24 mouse cellular contexts compared by ENCODE assay signal in the genomic region with DNA sequence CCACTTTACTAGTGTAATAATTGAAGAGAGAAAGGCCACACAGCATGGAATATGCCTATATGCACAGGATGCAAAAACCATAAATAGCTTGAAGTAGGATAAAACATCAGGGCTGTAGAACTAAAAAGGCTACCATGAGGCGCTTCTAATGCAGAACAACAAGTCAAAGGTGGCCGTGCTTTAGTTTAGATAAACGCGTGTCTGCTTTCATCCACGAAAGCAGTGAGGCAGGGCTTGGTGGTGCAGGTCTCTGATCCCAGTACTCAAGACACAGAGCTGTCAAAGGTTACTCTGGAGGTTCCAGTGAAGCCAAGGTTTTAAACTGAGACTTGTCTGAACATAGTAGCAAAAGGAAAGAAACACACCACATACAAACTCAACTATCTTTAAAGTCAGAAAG. TPM values are rescaled to one million over a fixed set of nuclear protein-coding genes. Genes with fewer than 3 reads are reported as not detected.
"Had no signal": no experiment of that assay in that cellular context is flagged by ENCODE, and none has a peak within 500 bp of the region (broad histone marks: within the 10 kb centered on the region; RNA-seq: fewer than 3 reads in every experiment).

No protein-coding gene starts in this region.

- H3K27ac ChIP-seq: intestine, embryonic 15.5 days; layer of hippocampus, adult 2 months; limb, embryonic 12.5 days; limb, embryonic 15.5 days; macrophage; midbrain, embryonic 13.5 days; stomach, postnatal 0 days had no signal

- H3K4me3 ChIP-seq: intestine, embryonic 15.5 days; layer of hippocampus, adult 2 months; limb, embryonic 12.5 days; limb, embryonic 15.5 days; midbrain, embryonic 13.5 days had no signal

- H3K27me3 ChIP-seq: intestine, embryonic 15.5 days; limb, embryonic 12.5 days; limb, embryonic 15.5 days; midbrain, embryonic 13.5 days had no signal

- H3K4me1 ChIP-seq: intestine, embryonic 15.5 days; limb, embryonic 12.5 days; limb, embryonic 15.5 days; midbrain, embryonic 13.5 days had no signal

- DNase-seq: kidney, adult 11 months; kidney, adult 9 months; kidney, postnatal 14 days; left cerebral cortex, postnatal 4 days; lung, adult 2 months; lung, postnatal 14 days; right cerebral cortex, postnatal 4 days; thymus, adult 2 months; thymus, postnatal 14 days; thymus, postnatal 4 days had no signal

- ATAC-seq: midbrain, embryonic 13.5 days had no signal

- H3K9ac ChIP-seq: intestine, embryonic 15.5 days; limb, embryonic 12.5 days; limb, embryonic 15.5 days; midbrain, embryonic 13.5 days had no signal

- H3K9me3 ChIP-seq: intestine, embryonic 15.5 days; limb, embryonic 12.5 days; limb, embryonic 15.5 days; midbrain, embryonic 13.5 days had no signal

- H3K4me2 ChIP-seq: intestine, embryonic 15.5 days; limb, embryonic 12.5 days; limb, embryonic 15.5 days; midbrain, embryonic 13.5 days had no signal

RNA-seq across cellular contexts. Expression of gene Abcg5, which starts 46.3 kb away (rescaled TPM):
- total RNA-seq: layer of hippocampus, adult 2 months; layer of hippocampus, postnatal 14 days; left cerebral cortex, postnatal 14 days; megakaryocyte, adult 5-6 weeks had no signal
- polyA plus RNA-seq: macrophage had no signal

RNA-seq across cellular contexts. Expression of gene Abcg8, which starts 53.0 kb away (rescaled TPM):
- total RNA-seq: layer of hippocampus, adult 2 months; layer of hippocampus, postnatal 14 days; left cerebral cortex, postnatal 4 days; megakaryocyte, adult 5-6 weeks; midbrain, postnatal 0 days had no signal
- polyA plus RNA-seq: lung, embryonic 16.5 days; macrophage; midbrain, postnatal 0 days; neural tube, embryonic 11.5 days; neural tube, embryonic 14.5 days had no signal
